Mouse (Mus musculus) heart, postnatal 0 days (tissue): ENCODE data around the gene Camta1. TPM values are rescaled to one million over a fixed set of nuclear protein-coding genes. Genes with fewer than 3 reads are reported as not detected.

ENCODE experiments used
- ATAC-seq: fragments of 200-750 bp; cut with Nextera tagmentation; 2 replicates; pipeline ENCODE4 v1.8.0; 2017; ENCODE audit warnings: low read depth, moderate number of reproducible peaks, moderate library complexity; ENCODE audit not compliant: insufficient read depth
- DNase-seq: peaks from one replicate; pipeline ENCODE4 v3.0.0-alpha.2; 2016; ENCODE audit warnings: low spot score
- H3K27ac ChIP-seq: fragments of 300-500 bp; sonication (generic); 2 replicates; pipeline ENCODE4 v1.5.1; 2014; ENCODE audit warnings: low read depth, mild to moderate bottlenecking
- H3K27me3 ChIP-seq: fragments of 300-500 bp; sonication (generic); 2 replicates; pipeline ENCODE4 v1.6.1; 2014; ENCODE audit warnings: low read length, mixed read lengths; ENCODE audit not compliant: control insufficient read depth, insufficient read depth
- H3K36me3 ChIP-seq: fragments of 300-500 bp; sonication (generic); replicated peaks from 2 replicates; pipeline ENCODE4 v1.6.1; 2014; ENCODE audit warnings: low read length, mixed read lengths; ENCODE audit not compliant: control insufficient read depth, insufficient read depth
- H3K4me1 ChIP-seq: fragments of 300-500 bp; sonication (generic); 2 replicates; pipeline ENCODE4 v1.6.1; 2014; ENCODE audit warnings: antibody characterized with exemption; ENCODE audit not compliant: control insufficient read depth, insufficient read depth
- H3K4me2 ChIP-seq: fragments of 300-500 bp; sonication (generic); 2 replicates; pipeline ENCODE4 v1.6.1; 2014; ENCODE audit warnings: low read depth, mild to moderate bottlenecking, low read length, moderate library complexity
- H3K4me3 ChIP-seq: fragments of 300-500 bp; sonication (generic); 2 replicates; pipeline ENCODE4 v1.5.1; 2014; ENCODE audit warnings: low read depth, low read length
- H3K9ac ChIP-seq: fragments of 300-500 bp; sonication (generic); replicated peaks from 2 replicates; pipeline ENCODE4 v1.6.1; 2014; ENCODE audit warnings: low read depth, low read length, mixed read lengths
- H3K9me3 ChIP-seq: fragments of 300-500 bp; sonication (generic); replicated peaks from 2 replicates; pipeline ENCODE4 v1.6.1; 2016; ENCODE audit warnings: low read length; ENCODE audit not compliant: control insufficient read depth
- CTCF ChIP-seq: IDR thresholded peaks from 2 replicates; pipeline ENCODE4 v1.5.1; 2016; ENCODE audit warnings: antibody characterized with exemption, control low read depth, low read depth
- EP300 ChIP-seq: IDR thresholded peaks from 2 replicates; pipeline ENCODE4 v1.6.1; 2016; ENCODE audit warnings: antibody characterized with exemption, low read depth
- WGBS: fragments of 180-500 bp; shearing (Covaris S2); extraction: QIAGEN DNeasy Blood & Tissue Kit; methylation state at CpG from one replicate; pipeline ENCODE4 v1.1.7; 2014; 5-methylcytosine and 5-hydroxymethylcytosine counted together
- polyA plus RNA-seq: library from polyadenylated mRNA; unstranded; fragments of >200 nt; fragmentation: Nextera tagmentation; extraction: Ambion mirVana; gene quantifications from 2 replicates; pipeline ENCODE4 v1.2.1, GENCODE M21; 2015
- total RNA-seq: library from RNA; depleted of rRNA; stranded (reverse); fragments of >200 nt; gene quantifications from 2 replicates; pipeline ENCODE4 v1.2.3, GENCODE M21; 2014; ENCODE audit warnings: low replicate concordance

Camta1 gene
- total and polyA plus RNA-seq, 2 experiments from 2014 or later, result 72.7 to 240 TPM

GRCm38 (mm10) chr4:151111226-151111625 lies 750.5 kb downstream of the Camta1 start:
- Histone ChIP-seq H3K4me2 (no peak overlapping the region), H3K36me3 (no peaks in the 10 kb centered on the region), H3K27ac (no peak overlapping the region), H3K4me1 (no peaks in the 10 kb centered on the region), H3K27me3 (peaks cover 20% of the 10 kb centered on the region), H3K4me3 (no peak overlapping the region), H3K9me3 (no peaks in the 10 kb centered on the region), H3K9ac (no peak overlapping the region)
- ATAC-seq (no peak), DNase-seq (no peak)
- WGBS, result 44% methylated on average over 8 of the region's 8 CpGs
- no peak for TF ChIP-seq EP300
- TF ChIP-seq CTCF, result no peak

- ATAC-seq (peak; percentile 5; the same call in 1 of the 2 replicates), DNase-seq (peak; percentile 39)
- Histone ChIP-seq H3K4me2 (peak overlapping the region; percentile 71), H3K27ac (peak overlapping the region; percentile 71), H3K9me3 (no peaks in the 10 kb centered on the region), H3K4me3 (peak overlapping the region; percentile 61), H3K4me1 (peaks cover under 1% of the 10 kb centered on the region; the same call in 1 of the 2 replicates), H3K36me3 (no peaks in the 10 kb centered on the region), H3K9ac (peak overlapping the region; percentile 74), H3K27me3 (peaks cover 20% of the 10 kb centered on the region)
- 3% methylated on average over 15 of the region's 20 CpGs for WGBS
- TF ChIP-seq CTCF (no peak), EP300 (no peak)
These were observed 752.8 kb downstream of the Camta1 start for GRCm38 (mm10) chr4:151108834-151109241.

- peak overlapping the region; percentile 61 for H3K4me3 ChIP-seq
- H3K4me1 ChIP-seq, result peaks cover 7% of the 10 kb centered on the region; the same call in 1 of the 2 replicates
- DNase-seq, result peak; percentile 95
- H3K9me3 ChIP-seq, result no peaks in the 10 kb centered on the region
- under 1% methylated on average over 85 of the region's 101 CpGs for WGBS
- H3K36me3 ChIP-seq, result no peaks in the 10 kb centered on the region
- TF ChIP-seq EP300, result no peak
- no peak for TF ChIP-seq CTCF
- peak overlapping the region; percentile 71 for H3K4me2 ChIP-seq
- ATAC-seq, result peak; percentile 96
- peaks cover 20% of the 10 kb centered on the region for H3K27me3 ChIP-seq
- H3K9ac ChIP-seq, result peak overlapping the region; percentile 74
- H3K27ac ChIP-seq, result peak overlapping the region; percentile 89
These were observed 753.5 kb downstream of the Camta1 start for GRCm38 (mm10) chr4:151108028-151108771.

GRCm38 (mm10) chr4:151107131-151108001 lies 754.3 kb downstream of the Camta1 start:
- H3K9ac ChIP-seq, result peak overlapping the region; percentile 74
- peak; percentile 44 for DNase-seq

GRCm38 (mm10) chr4:151106468-151106867 lies 755.2 kb downstream of the Camta1 start:
- H3K9me3 ChIP-seq, result no peaks in the 10 kb centered on the region
- peak overlapping the region; percentile 61 for H3K4me3 ChIP-seq
- peak overlapping the region; percentile 71 for H3K4me2 ChIP-seq
- peaks cover 20% of the 10 kb centered on the region for H3K27me3 ChIP-seq
- no peak for ATAC-seq
- 27% methylated on average over 10 of the region's 10 CpGs for WGBS
- H3K9ac ChIP-seq, result peak overlapping the region; percentile 74
- peaks cover 13% of the 10 kb centered on the region for H3K4me1 ChIP-seq
- no peak for TF ChIP-seq EP300
- no peak for TF ChIP-seq CTCF
- peak overlapping the region; percentile 89 for H3K27ac ChIP-seq
- peak; percentile 33 for DNase-seq
- H3K36me3 ChIP-seq, result no peaks in the 10 kb centered on the region

More at GRCm38 (mm10) chr4:151107131-151108001, 754.3 kb downstream of the Camta1 start:
- TF ChIP-seq EP300 (no peak), CTCF (no peak)
- Histone ChIP-seq H3K36me3 (no peaks in the 10 kb centered on the region), H3K4me2 (peak overlapping the region; percentile 71), H3K9me3 (no peaks in the 10 kb centered on the region), H3K4me1 (peaks cover 13% of the 10 kb centered on the region), H3K4me3 (peak overlapping the region; percentile 61), H3K27me3 (peaks cover 20% of the 10 kb centered on the region), H3K27ac (peak overlapping the region; percentile 89)
- whole genome bisulfite sequencing, result 3% methylated on average over 54 of the region's 60 CpGs
- ATAC-seq, result peak; percentile 9
